Comparison of ENCODE assay signal across 7 mouse cellular contexts in the genomic region with DNA sequence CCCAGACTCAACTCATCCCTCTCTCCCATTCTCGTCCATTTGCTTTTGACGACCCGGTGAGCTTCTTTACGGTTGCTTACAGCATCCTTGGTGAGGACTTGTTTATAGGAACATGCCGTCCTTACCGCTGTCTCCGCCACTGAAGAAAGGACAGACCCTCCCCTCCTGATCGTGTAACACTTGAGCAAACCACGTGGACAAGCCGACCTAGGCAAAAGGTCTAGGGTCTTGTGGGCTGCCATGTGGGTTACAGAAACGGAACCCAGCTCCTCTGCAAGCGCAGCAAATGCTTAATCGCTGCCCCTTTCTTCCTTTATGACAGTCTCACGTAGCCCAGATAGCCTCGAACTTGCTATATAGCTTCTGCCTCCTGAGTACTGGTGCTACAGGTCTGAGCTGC. TPM values are rescaled to one million over a fixed set of nuclear protein-coding genes. Genes with fewer than 3 reads are reported as not detected.
DNase-seq lines count a peak whose midpoint lies in the region; ATAC-seq and TF ChIP-seq lines count a peak whose summit lies in the region.

No protein-coding gene starts in this region.

- DNase-seq in lung, postnatal 0 days (ENCODE audit: low spot score) = no peak
- DNase-seq in lung, postnatal 25 days (ENCODE audit: low spot score) = no peak
- no peak for DNase-seq in forebrain, embryonic 14.5 days (ENCODE audit: low spot score)
- DNase-seq in spleen, postnatal 36 days (ENCODE audit: low spot score in 2 of 2) = no peak
- no peak for DNase-seq in testis, postnatal 14 days (ENCODE audit: low spot score)

- no peak overlapping the region for H3K9ac ChIP-seq in lung, postnatal 0 days (replicated peaks; ENCODE audit: low read depth)
- no peak overlapping the region for H3K9ac ChIP-seq in forebrain, embryonic 14.5 days (ENCODE audit: low read length)
- no peak overlapping the region for H3K9ac ChIP-seq in limb, embryonic 13.5 days
- no peak overlapping the region for H3K9ac ChIP-seq in stomach, embryonic 14.5 days (replicated peaks; ENCODE audit: low read depth, low read length)

- no peaks in the 10 kb centered on the region for H3K4me1 ChIP-seq in lung, postnatal 0 days (ENCODE audit: insufficient read depth, low read depth, low read length)
- no peaks in the 10 kb centered on the region for H3K4me1 ChIP-seq in forebrain, embryonic 14.5 days (ENCODE audit: control insufficient read depth, insufficient read depth, low read length)
- H3K4me1 ChIP-seq in limb, embryonic 13.5 days = no peaks in the 10 kb centered on the region
- no peaks in the 10 kb centered on the region for H3K4me1 ChIP-seq in stomach, embryonic 14.5 days (ENCODE audit: control insufficient read depth, insufficient read depth, low read length)

- no peaks in the 10 kb centered on the region for H3K9me3 ChIP-seq in lung, postnatal 0 days (ENCODE audit: low read length)
- H3K9me3 ChIP-seq in forebrain, embryonic 14.5 days (replicated peaks; ENCODE audit: control insufficient read depth, low read length) = no peaks in the 10 kb centered on the region
- no peaks in the 10 kb centered on the region for H3K9me3 ChIP-seq in limb, embryonic 13.5 days
- H3K9me3 ChIP-seq in stomach, embryonic 14.5 days (ENCODE audit: control insufficient read depth, low read depth, low read length) = no peaks in the 10 kb centered on the region

- 48% methylated on average over 15 of the region's 15 CpGs for WGBS in lung, postnatal 0 days
- WGBS in forebrain, embryonic 14.5 days = 60% methylated on average over 15 of the region's 15 CpGs
- 38% methylated on average over 15 of the region's 15 CpGs for WGBS in limb, embryonic 13.5 days
- 38% methylated on average over 15 of the region's 15 CpGs for WGBS in stomach, embryonic 14.5 days

- TF ChIP-seq EP300 in lung, postnatal 0 days (IDR thresholded peaks at IDR 0.05) = no peak

- H3K27me3 ChIP-seq in lung, postnatal 0 days (replicated peaks; ENCODE audit: insufficient read depth, low read length) = no peaks in the 10 kb centered on the region
- no peaks in the 10 kb centered on the region for H3K27me3 ChIP-seq in forebrain, embryonic 14.5 days (replicated peaks; ENCODE audit: control insufficient read depth, insufficient read depth, low read length)
- H3K27me3 ChIP-seq in limb, embryonic 13.5 days = no peaks in the 10 kb centered on the region
- no peaks in the 10 kb centered on the region for H3K27me3 ChIP-seq in stomach, embryonic 14.5 days (ENCODE audit: control insufficient read depth, insufficient read depth, low read length)

- TF ChIP-seq CTCF in lung, postnatal 0 days (IDR thresholded peaks at IDR 0.05) = no peak

- H3K4me2 ChIP-seq in lung, postnatal 0 days (replicated peaks; ENCODE audit: low read depth, low read length) = peak overlapping the region; percentile 14; the same call in 1 of the 2 replicates
- H3K4me2 ChIP-seq in forebrain, embryonic 14.5 days (ENCODE audit: low read length) = peak overlapping the region; percentile 45
- peak overlapping the region; percentile 55 for H3K4me2 ChIP-seq in limb, embryonic 13.5 days (replicated peaks)
- peak overlapping the region; percentile 25 for H3K4me2 ChIP-seq in stomach, embryonic 14.5 days (replicated peaks; ENCODE audit: low read depth, low read length)

- ATAC-seq in lung, postnatal 0 days = no peak
- 0 out of 2 replicates have a peak, but pooled peaks have one; percentile 5 for ATAC-seq in forebrain, embryonic 14.5 days
- no peak for ATAC-seq in limb, embryonic 13.5 days (ENCODE audit: low FRiP score, low read depth)
- no peak for ATAC-seq in stomach, embryonic 14.5 days (ENCODE audit: insufficient number of reproducible peaks, insufficient read depth, low FRiP score, low read depth)

- H3K27ac ChIP-seq in lung, postnatal 0 days (ENCODE audit: low read length) = no peak overlapping the region
- no peak overlapping the region for H3K27ac ChIP-seq in forebrain, embryonic 14.5 days (ENCODE audit: low read depth, low read length)
- no peak overlapping the region for H3K27ac ChIP-seq in limb, embryonic 13.5 days
- no peak overlapping the region for H3K27ac ChIP-seq in stomach, embryonic 14.5 days (ENCODE audit: low read length)

- no peaks in the 10 kb centered on the region for H3K36me3 ChIP-seq in lung, postnatal 0 days (ENCODE audit: insufficient read depth, low read length)
- H3K36me3 ChIP-seq in forebrain, embryonic 14.5 days (ENCODE audit: control insufficient read depth, insufficient read depth, low read length) = no peaks in the 10 kb centered on the region
- H3K36me3 ChIP-seq in limb, embryonic 13.5 days = no peaks in the 10 kb centered on the region
- no peaks in the 10 kb centered on the region for H3K36me3 ChIP-seq in stomach, embryonic 14.5 days (ENCODE audit: control insufficient read depth, insufficient read depth, low read length)

- H3K4me3 ChIP-seq in lung, postnatal 0 days (ENCODE audit: low read depth, low read length) = no peak overlapping the region
- H3K4me3 ChIP-seq in forebrain, embryonic 14.5 days (ENCODE audit: low read depth, low read length) = peak overlapping the region; percentile 7; the same call in 1 of the 2 replicates
- peak overlapping the region; percentile 23 for H3K4me3 ChIP-seq in limb, embryonic 13.5 days
- no peak overlapping the region for H3K4me3 ChIP-seq in stomach, embryonic 14.5 days (ENCODE audit: low read depth, low read length)

RNA-seq across cellular contexts. Expression of gene Stk24, which starts 25.7 kb away (rescaled TPM):
- 30.6 and 33.4 TPM in 2 replicates for polyA plus RNA-seq in lung, postnatal 0 days (2015; fragmentation: Nextera tagmentation; extraction: Ambion mirVana)
- polyA plus RNA-seq in forebrain, embryonic 14.5 days (2014; fragmentation: Nextera tagmentation; extraction: Ambion mirVana) = 20.6 and 20.8 TPM in 2 replicates
- polyA plus RNA-seq in limb, embryonic 13.5 days (2015; fragmentation: Nextera tagmentation; extraction: Ambion mirVana) = 34.5 and 35.1 TPM in 2 replicates
- 46.3 and 48.5 TPM in 2 replicates for polyA plus RNA-seq in stomach, embryonic 14.5 days (2014; fragmentation: Nextera tagmentation; extraction: Ambion mirVana)

Comparison
In these comparisons a context has a peak if more than half of its experiments do, and no peak if none do; other contexts are left out.
1. H3K4me3 ChIP-seq: peak in forebrain, embryonic 14.5 days (single experiment) and limb, embryonic 13.5 days (single experiment); none in lung, postnatal 0 days (single experiment) and stomach, embryonic 14.5 days (single experiment).
2. Peak in every context shown above with its lines, with median percentiles within 50 percentile points of each other: H3K4me2 ChIP-seq.